Mouse (Mus musculus): ENCODE results near the gene Ncoa3.

DNA sequence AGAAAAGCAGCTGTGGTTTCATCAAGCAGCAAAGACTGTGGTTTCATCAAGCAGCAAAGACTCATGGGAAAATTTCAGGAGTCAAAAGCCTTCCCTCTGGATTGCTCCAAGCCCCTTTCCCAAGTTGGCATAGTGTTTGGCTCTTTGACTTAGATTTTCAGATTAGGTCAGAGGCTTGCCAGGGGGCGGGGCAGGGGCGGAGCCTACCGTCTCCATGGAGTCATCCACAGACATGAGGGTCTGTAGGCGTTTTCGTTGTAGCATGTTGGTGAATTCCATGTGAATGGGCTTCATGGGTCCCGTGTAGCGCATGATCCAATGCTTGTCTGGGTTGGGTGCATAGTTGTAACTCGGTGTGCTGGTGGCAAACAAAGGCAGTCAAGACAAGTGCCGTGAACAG lies 96.6 kb downstream of the Ncoa3 start:
- TF ChIP-seq EP300 (IDR thresholded peaks at IDR 0.05; ENCODE audit: low read depth) (no peak), CTCF (IDR thresholded peaks at IDR 0.05; ENCODE audit: low read depth) (no peak)
